Mouse (Mus musculus): ENCODE data around the gene Mrc1. TPM values are rescaled to one million over a fixed set of nuclear protein-coding genes. Genes with fewer than 3 reads are reported as not detected.

Gene Mrc1
- polyA plus RNA-seq, 1 experiment from 2014 or later = 10.1 TPM

GRCm38 (mm10) chr2:14206798-14207197 is 22.4 kb upstream of the Mrc1 start:
- ATAC-seq (ENCODE audit: low read depth) = no peak
- Histone ChIP-seq H3K4me1 (ENCODE audit: control insufficient read depth, low read depth, low read length) (no peaks in the 10 kb centered on the region), H3K9me3 (replicated peaks; ENCODE audit: control insufficient read depth, low read length) (no peaks in the 10 kb centered on the region), H3K27me3 (ENCODE audit: control insufficient read depth, insufficient read depth, low read depth, low read length) (no peaks in the 10 kb centered on the region), H3K36me3 (ENCODE audit: control insufficient read depth, insufficient read depth) (no peaks in the 10 kb centered on the region), H3K9ac (ENCODE audit: low read depth, low read length) (no peak overlapping the region), H3K4me2 (ENCODE audit: low read depth, low read length) (no peak overlapping the region), H3K27ac (ENCODE audit: low read length) (no peak overlapping the region), H3K4me3 (ENCODE audit: low read depth, low read length) (no peak overlapping the region)
- WGBS (ENCODE audit: insufficient replicate concordance) = 39% methylated on average over 4 of the region's 4 CpGs

GRCm38 (mm10) chr2:14210731-14211130 is 18.5 kb upstream of the Mrc1 start:
- Histone ChIP-seq H3K36me3 (ENCODE audit: control insufficient read depth, insufficient read depth) (no peaks in the 10 kb centered on the region), H3K4me3 (ENCODE audit: low read depth, low read length) (no peak overlapping the region), H3K9me3 (replicated peaks; ENCODE audit: control insufficient read depth, low read length) (no peaks in the 10 kb centered on the region), H3K4me2 (ENCODE audit: low read depth, low read length) (no peak overlapping the region), H3K9ac (ENCODE audit: low read depth, low read length) (no peak overlapping the region), H3K27ac (ENCODE audit: low read length) (no peak overlapping the region), H3K27me3 (ENCODE audit: control insufficient read depth, insufficient read depth, low read depth, low read length) (no peaks in the 10 kb centered on the region), H3K4me1 (ENCODE audit: control insufficient read depth, low read depth, low read length) (no peaks in the 10 kb centered on the region)
- WGBS (ENCODE audit: insufficient replicate concordance) = 54% methylated on average over 1 of the region's 1 CpGs
- no peak for ATAC-seq (ENCODE audit: low read depth)

DNA sequence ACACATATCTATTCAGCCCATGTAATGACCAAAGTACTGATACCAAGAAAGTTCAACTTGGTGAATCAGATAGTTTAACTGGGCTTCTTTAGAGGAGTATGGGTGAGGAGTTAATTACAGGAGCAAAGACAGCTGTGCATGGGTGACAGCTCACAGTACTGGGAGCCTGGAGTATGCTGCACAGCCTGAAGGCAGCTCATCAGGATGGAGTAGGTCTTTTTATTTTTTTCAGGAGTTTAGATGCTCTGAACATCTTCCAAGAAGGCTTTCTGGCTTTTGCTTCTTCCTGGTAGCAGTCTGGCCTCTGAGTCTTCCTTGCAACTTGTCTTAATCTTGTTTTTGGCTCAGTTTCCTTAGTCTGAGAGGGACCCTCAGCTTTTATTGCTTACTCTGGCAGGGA is 17.6 kb upstream of the Mrc1 start:
- H3K4me1 ChIP-seq (ENCODE audit: control insufficient read depth, low read depth, low read length) = no peaks in the 10 kb centered on the region
- no peaks in the 10 kb centered on the region for H3K9me3 ChIP-seq (replicated peaks; ENCODE audit: control insufficient read depth, low read length)
- no peak overlapping the region for H3K4me3 ChIP-seq (ENCODE audit: low read depth, low read length)
- no peaks in the 10 kb centered on the region for H3K36me3 ChIP-seq (ENCODE audit: control insufficient read depth, insufficient read depth)
- no peaks in the 10 kb centered on the region for H3K27me3 ChIP-seq (ENCODE audit: control insufficient read depth, insufficient read depth, low read depth, low read length)
- H3K4me2 ChIP-seq (ENCODE audit: low read depth, low read length) = no peak overlapping the region
- no peak overlapping the region for H3K9ac ChIP-seq (ENCODE audit: low read depth, low read length)
- no peak for ATAC-seq (ENCODE audit: low read depth)
- H3K27ac ChIP-seq (ENCODE audit: low read length) = no peak overlapping the region

DNA sequence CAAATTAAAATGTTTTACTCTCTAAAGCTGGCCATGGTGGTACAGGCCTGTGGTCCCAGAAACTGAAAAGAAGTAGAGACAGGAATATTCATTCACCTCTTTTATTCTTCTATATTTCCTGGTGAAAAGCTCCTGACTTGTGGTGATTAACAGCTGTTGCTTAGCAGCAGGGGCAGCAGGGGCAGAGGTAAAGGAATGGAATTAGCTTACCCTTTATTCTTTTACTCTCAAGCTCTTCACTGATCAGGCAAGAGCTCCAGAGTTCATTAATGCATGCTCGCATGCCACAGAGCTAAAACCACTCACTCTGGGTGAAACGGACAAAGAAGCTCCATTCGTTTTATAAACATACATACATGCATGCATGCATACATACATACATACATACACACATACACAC is 14.4 kb upstream of the Mrc1 start:
- no peak for ATAC-seq (ENCODE audit: low read depth)
- Histone ChIP-seq H3K27ac (ENCODE audit: low read length) (no peak overlapping the region), H3K9ac (ENCODE audit: low read depth, low read length) (no peak overlapping the region), H3K36me3 (ENCODE audit: control insufficient read depth, insufficient read depth) (no peaks in the 10 kb centered on the region), H3K27me3 (ENCODE audit: control insufficient read depth, insufficient read depth, low read depth, low read length) (no peaks in the 10 kb centered on the region), H3K4me3 (ENCODE audit: low read depth, low read length) (no peak overlapping the region), H3K9me3 (replicated peaks; ENCODE audit: control insufficient read depth, low read length) (no peaks in the 10 kb centered on the region), H3K4me2 (ENCODE audit: low read depth, low read length) (no peak overlapping the region), H3K4me1 (ENCODE audit: control insufficient read depth, low read depth, low read length) (no peaks in the 10 kb centered on the region)
- 57% methylated on average over 3 of the region's 3 CpGs for WGBS (ENCODE audit: insufficient replicate concordance)

DNA sequence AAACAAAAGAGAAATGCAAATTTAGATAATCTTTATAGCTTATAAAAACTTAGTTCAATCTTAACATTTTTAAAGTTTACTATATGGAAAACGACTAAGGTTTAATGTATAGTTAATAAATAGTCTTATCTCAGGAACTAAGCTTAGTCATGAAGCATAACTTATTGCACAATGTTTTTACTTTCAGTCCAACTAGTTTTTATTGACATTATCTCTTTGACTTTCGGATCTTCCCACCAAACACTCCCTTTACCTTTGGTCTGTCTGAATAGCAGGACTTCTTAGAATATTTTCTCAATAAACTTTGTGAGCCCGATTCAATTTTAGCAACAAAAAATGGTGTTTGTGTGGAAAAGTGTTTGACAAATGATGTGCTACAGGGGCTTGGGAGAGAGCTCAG is 12.5 kb upstream of the Mrc1 start:
- ATAC-seq (ENCODE audit: low read depth) = no peak
- Histone ChIP-seq H3K4me1 (ENCODE audit: control insufficient read depth, low read depth, low read length) (no peaks in the 10 kb centered on the region), H3K4me2 (ENCODE audit: low read depth, low read length) (no peak overlapping the region), H3K9ac (ENCODE audit: low read depth, low read length) (no peak overlapping the region), H3K4me3 (ENCODE audit: low read depth, low read length) (no peak overlapping the region), H3K27me3 (ENCODE audit: control insufficient read depth, insufficient read depth, low read depth, low read length) (no peaks in the 10 kb centered on the region), H3K27ac (ENCODE audit: low read length) (no peak overlapping the region), H3K36me3 (ENCODE audit: control insufficient read depth, insufficient read depth) (no peaks in the 10 kb centered on the region), H3K9me3 (replicated peaks; ENCODE audit: control insufficient read depth, low read length) (no peaks in the 10 kb centered on the region)
- WGBS (ENCODE audit: insufficient replicate concordance) = 45% methylated on average over 3 of the region's 3 CpGs

GRCm38 (mm10) chr2:14218126-14218525 is 11.1 kb upstream of the Mrc1 start:
- Histone ChIP-seq H3K36me3 (ENCODE audit: control insufficient read depth, insufficient read depth) (no peaks in the 10 kb centered on the region), H3K4me1 (ENCODE audit: control insufficient read depth, low read depth, low read length) (no peaks in the 10 kb centered on the region), H3K27me3 (ENCODE audit: control insufficient read depth, insufficient read depth, low read depth, low read length) (no peaks in the 10 kb centered on the region), H3K9me3 (replicated peaks; ENCODE audit: control insufficient read depth, low read length) (no peaks in the 10 kb centered on the region), H3K27ac (ENCODE audit: low read length) (no peak overlapping the region), H3K4me2 (ENCODE audit: low read depth, low read length) (no peak overlapping the region), H3K4me3 (ENCODE audit: low read depth, low read length) (no peak overlapping the region), H3K9ac (ENCODE audit: low read depth, low read length) (no peak overlapping the region)
- no peak for ATAC-seq (ENCODE audit: low read depth)
- 87% methylated on average over 6 of the region's 6 CpGs for WGBS (ENCODE audit: insufficient replicate concordance)

GRCm38 (mm10) chr2:14224387-14224786 is 4.8 kb upstream of the Mrc1 start:
- no peaks in the 10 kb centered on the region for H3K9me3 ChIP-seq (replicated peaks; ENCODE audit: control insufficient read depth, low read length)
- WGBS (ENCODE audit: insufficient replicate concordance) = 34% methylated on average over 4 of the region's 4 CpGs

DNA sequence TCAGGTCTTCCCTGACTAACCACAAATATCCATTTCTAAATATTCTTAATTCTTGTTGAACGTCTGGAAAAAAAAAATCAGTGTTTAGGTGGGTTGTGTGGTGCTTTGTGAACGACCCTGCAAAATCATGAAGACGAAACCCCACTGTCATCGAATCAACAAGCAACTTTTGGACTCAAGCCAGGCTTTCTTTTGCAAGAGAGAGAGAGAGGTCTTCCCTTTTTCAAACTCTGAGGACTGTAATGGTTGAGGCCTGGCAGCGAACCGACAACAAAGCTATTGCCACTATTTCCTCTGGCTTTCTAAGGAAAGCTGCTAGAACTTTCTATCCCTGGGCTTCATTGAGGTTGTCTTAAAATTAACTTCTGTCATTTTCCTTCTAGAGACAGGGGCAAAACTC is 697 bp upstream of the Mrc1 start:
- ATAC-seq (ENCODE audit: low read depth) = no peak
- 40% methylated on average over 6 of the region's 6 CpGs for WGBS (ENCODE audit: insufficient replicate concordance)
- H3K4me2 ChIP-seq (ENCODE audit: low read depth, low read length) = no peak overlapping the region

More at GRCm38 (mm10) chr2:14224387-14224786, 4.8 kb upstream of the Mrc1 start:
- no peak overlapping the region for H3K9ac ChIP-seq (ENCODE audit: low read depth, low read length)
- no peaks in the 10 kb centered on the region for H3K4me1 ChIP-seq (ENCODE audit: control insufficient read depth, low read depth, low read length)
- no peaks in the 10 kb centered on the region for H3K27me3 ChIP-seq (ENCODE audit: control insufficient read depth, insufficient read depth, low read depth, low read length)
- no peak overlapping the region for H3K27ac ChIP-seq (ENCODE audit: low read length)
- ATAC-seq (ENCODE audit: low read depth) = no peak
- H3K4me3 ChIP-seq (ENCODE audit: low read depth, low read length) = no peak overlapping the region
- H3K36me3 ChIP-seq (ENCODE audit: control insufficient read depth, insufficient read depth) = no peaks in the 10 kb centered on the region
- no peak overlapping the region for H3K4me2 ChIP-seq (ENCODE audit: low read depth, low read length)

GRCm38 (mm10) chr2:14229979-14230378 is 787 bp downstream of the Mrc1 start:
- no peak; the same call in 1 of the 2 replicates for ATAC-seq (ENCODE audit: low read depth)
- no peak overlapping the region for H3K4me2 ChIP-seq (ENCODE audit: low read depth, low read length)
- no peak overlapping the region for H3K27ac ChIP-seq (ENCODE audit: low read length)
- 56% methylated on average over 14 of the region's 14 CpGs for WGBS (ENCODE audit: insufficient replicate concordance)
- H3K4me1 ChIP-seq (ENCODE audit: control insufficient read depth, low read depth, low read length) = no peaks in the 10 kb centered on the region
- no peaks in the 10 kb centered on the region for H3K9me3 ChIP-seq (replicated peaks; ENCODE audit: control insufficient read depth, low read length)
- no peaks in the 10 kb centered on the region for H3K36me3 ChIP-seq (ENCODE audit: control insufficient read depth, insufficient read depth)
- 0 out of 2 replicates have a peak overlapping the region, but pooled peaks have one; percentile 7 for H3K4me3 ChIP-seq (ENCODE audit: low read depth, low read length)
- no peaks in the 10 kb centered on the region for H3K27me3 ChIP-seq (ENCODE audit: control insufficient read depth, insufficient read depth, low read depth, low read length)
- H3K9ac ChIP-seq (ENCODE audit: low read depth, low read length) = no peak overlapping the region

More for the DNA sequence above, 697 bp upstream of the Mrc1 start:
- no peaks in the 10 kb centered on the region for H3K27me3 ChIP-seq (ENCODE audit: control insufficient read depth, insufficient read depth, low read depth, low read length)
- no peaks in the 10 kb centered on the region for H3K36me3 ChIP-seq (ENCODE audit: control insufficient read depth, insufficient read depth)
- no peak overlapping the region for H3K27ac ChIP-seq (ENCODE audit: low read length)
- H3K9ac ChIP-seq (ENCODE audit: low read depth, low read length) = no peak overlapping the region
- H3K4me3 ChIP-seq (ENCODE audit: low read depth, low read length) = no peak overlapping the region
- no peaks in the 10 kb centered on the region for H3K4me1 ChIP-seq (ENCODE audit: control insufficient read depth, low read depth, low read length)
- H3K9me3 ChIP-seq (replicated peaks; ENCODE audit: control insufficient read depth, low read length) = no peaks in the 10 kb centered on the region

- 43% methylated on average over 1 of the region's 1 CpGs for WGBS (ENCODE audit: insufficient replicate concordance)
These were observed 3.7 kb downstream of the Mrc1 start for GRCm38 (mm10) chr2:14232897-14233296.

More at GRCm38 (mm10) chr2:14232897-14233296, 3.7 kb downstream of the Mrc1 start:
- Histone ChIP-seq H3K27me3 (ENCODE audit: control insufficient read depth, insufficient read depth, low read depth, low read length) (no peaks in the 10 kb centered on the region), H3K4me1 (ENCODE audit: control insufficient read depth, low read depth, low read length) (no peaks in the 10 kb centered on the region), H3K4me2 (ENCODE audit: low read depth, low read length) (no peak overlapping the region), H3K9me3 (replicated peaks; ENCODE audit: control insufficient read depth, low read length) (no peaks in the 10 kb centered on the region), H3K27ac (ENCODE audit: low read length) (no peak overlapping the region), H3K9ac (ENCODE audit: low read depth, low read length) (no peak overlapping the region), H3K4me3 (ENCODE audit: low read depth, low read length) (no peak overlapping the region), H3K36me3 (ENCODE audit: control insufficient read depth, insufficient read depth) (no peaks in the 10 kb centered on the region)
- peak; percentile 52; the same call in 1 of the 2 replicates for ATAC-seq (ENCODE audit: low read depth)

Measured in liver, embryonic 16.5 days (tissue).